In the genomic region with DNA sequence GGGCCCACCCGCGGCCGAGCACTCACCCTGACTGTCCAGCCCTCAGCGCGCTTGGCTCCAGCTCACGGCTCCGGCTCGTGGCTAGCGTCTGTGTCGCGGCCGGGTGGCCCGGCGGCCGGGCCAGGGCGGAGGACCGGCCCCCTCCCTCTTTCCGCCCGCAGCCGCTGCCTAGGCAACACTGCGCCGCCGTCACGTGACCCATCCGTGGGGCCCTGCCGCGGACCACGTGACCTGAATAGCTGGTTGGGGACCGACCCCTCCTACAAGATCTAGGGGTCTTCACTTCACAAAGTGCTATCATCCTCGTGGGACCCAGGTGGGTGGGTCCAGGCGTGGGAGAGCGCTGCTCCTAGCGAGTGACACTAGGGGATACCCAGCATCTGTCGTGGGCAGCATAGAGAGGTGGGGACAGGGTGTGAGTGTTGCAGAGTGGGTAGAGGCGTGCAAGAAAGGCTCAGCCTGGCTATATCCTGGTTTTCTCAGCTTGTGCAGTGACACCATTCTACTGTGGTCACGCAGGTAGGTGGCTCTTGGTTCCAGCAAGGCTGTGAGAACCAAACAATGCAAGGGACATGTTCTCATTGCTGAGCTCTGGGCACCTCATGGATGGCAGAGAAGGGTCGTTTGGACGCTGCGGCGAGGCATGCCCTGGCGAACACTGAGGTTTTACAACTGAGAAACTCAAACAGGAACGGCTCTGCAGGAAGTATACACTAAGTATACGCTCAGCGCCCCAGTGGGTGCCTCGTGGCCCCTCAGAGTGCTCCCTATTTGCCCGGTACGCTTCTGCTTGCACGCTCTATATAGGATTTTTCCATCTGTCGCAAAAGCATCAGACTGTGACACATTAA, we compare ENCODE assay signal across 8 mouse cellular contexts. TPM values are rescaled to one million over a fixed set of nuclear protein-coding genes. Genes with fewer than 3 reads are reported as not detected.
DNase-seq lines count a peak whose midpoint lies in the region; ATAC-seq and TF ChIP-seq lines count a peak whose summit lies in the region.

A gene (minus strand): TSS at position 202 of the 851 bp plus-strand sequence.

- H3K4me2 ChIP-seq in limb, embryonic 13.5 days (replicated peaks) = peak within 1 kb of the TSS; percentile 92
- peak within 1 kb of the TSS; percentile 67 for H3K4me2 ChIP-seq in midbrain, embryonic 15.5 days

- no peak for TF ChIP-seq POLR2A in bone marrow macrophage, adult 2 months (IDR thresholded peaks at IDR 0.05; ENCODE audit: borderline replicate concordance, low read depth, low read length)
- TF ChIP-seq POLR2A in embryonic fibroblast, embryonic 13.5 days (IDR thresholded peaks at IDR 0.05; ENCODE audit: low read depth, low read length) = peak; percentile 56
- TF ChIP-seq POLR2A in spleen, adult 2 months (IDR thresholded peaks at IDR 0.05; ENCODE audit: low read depth, low read length) = peak; percentile 10; the same call in 1 of the 2 replicates

- DNase-seq in A20 (ENCODE audit: low read depth, low spot score) = peak; percentile 93
- peak; percentile 80 to 84 for DNase-seq in heart, adult 9 months (ENCODE audit: low spot score in 2 of 2)
- peak; percentile 68 for DNase-seq in kidney, adult 9 months
- peak; percentile 47 to 92 for DNase-seq in spleen, adult 2 months (ENCODE audit: low read depth in 1 of 2, low spot score in 2 of 2)

- peaks cover 6% of the 10 kb centered on the region; the same call in 1 of the 2 replicates for H3K9me3 ChIP-seq in limb, embryonic 13.5 days
- no peaks in the 10 kb centered on the region for H3K9me3 ChIP-seq in midbrain, embryonic 15.5 days

- peaks cover 35% of the 10 kb centered on the region for H3K4me1 ChIP-seq in bone marrow macrophage, adult 2 months (ENCODE audit: control insufficient read depth, insufficient read depth, low read length)
- H3K4me1 ChIP-seq in embryonic fibroblast, embryonic 13.5 days (ENCODE audit: control insufficient read depth, insufficient read depth, low read length) = peaks cover 6% of the 10 kb centered on the region
- H3K4me1 ChIP-seq in limb, embryonic 13.5 days = peaks cover 14% of the 10 kb centered on the region
- peaks cover 28% of the 10 kb centered on the region for H3K4me1 ChIP-seq in midbrain, embryonic 15.5 days
- peaks cover 24% of the 10 kb centered on the region; the same call in 1 of the 2 replicates for H3K4me1 ChIP-seq in spleen, adult 2 months (ENCODE audit: control insufficient read depth, insufficient read depth, insufficient read length)

- no peak for TF ChIP-seq CTCF in bone marrow macrophage, adult 2 months (IDR thresholded peaks at IDR 0.05; ENCODE audit: low read depth, low read length)
- TF ChIP-seq CTCF in embryonic fibroblast, embryonic 13.5 days (IDR thresholded peaks at IDR 0.05; ENCODE audit: borderline replicate concordance, insufficient read depth, low read length) = no peak
- TF ChIP-seq CTCF in spleen, adult 2 months (IDR thresholded peaks at IDR 0.05; ENCODE audit: extremely low read depth, insufficient read depth, insufficient read length, insufficient replicate concordance) = no peak

- H3K9ac ChIP-seq in limb, embryonic 13.5 days = peak within 1 kb of the TSS; percentile 77
- H3K9ac ChIP-seq in midbrain, embryonic 15.5 days = peak within 1 kb of the TSS; percentile 82

- 0 out of 2 replicates have a peak, but pooled peaks cover 12% of the 10 kb centered on the region for H3K36me3 ChIP-seq in limb, embryonic 13.5 days
- H3K36me3 ChIP-seq in midbrain, embryonic 15.5 days (replicated peaks) = 0 out of 2 replicates have a peak, but pooled peaks cover 6% of the 10 kb centered on the region
- H3K36me3 ChIP-seq in spleen, adult 2 months (ENCODE audit: control insufficient read depth, insufficient read depth, low read length) = peaks cover 12% of the 10 kb centered on the region

- H3K27ac ChIP-seq in bone marrow macrophage, adult 2 months (ENCODE audit: insufficient read depth, low read depth, low read length) = peak within 1 kb of the TSS; percentile 96
- peak within 1 kb of the TSS; percentile 84 for H3K27ac ChIP-seq in embryonic fibroblast, embryonic 13.5 days (ENCODE audit: insufficient read depth, low read length)
- no peak within 1 kb of the TSS; the same call in 1 of the 2 replicates for H3K27ac ChIP-seq in limb, embryonic 13.5 days
- peak within 1 kb of the TSS; percentile 85 for H3K27ac ChIP-seq in midbrain, embryonic 15.5 days
- H3K27ac ChIP-seq in spleen, adult 2 months (ENCODE audit: insufficient read depth, low read length) = peak within 1 kb of the TSS; percentile 95

- H3K27me3 ChIP-seq in limb, embryonic 13.5 days = 0 out of 2 replicates have a peak, but pooled peaks cover 6% of the 10 kb centered on the region
- no peaks in the 10 kb centered on the region for H3K27me3 ChIP-seq in midbrain, embryonic 15.5 days (replicated peaks)
- H3K27me3 ChIP-seq in spleen, adult 2 months (ENCODE audit: control insufficient read depth, insufficient read depth, low read length) = no peaks in the 10 kb centered on the region

- H3K4me3 ChIP-seq in bone marrow macrophage, adult 2 months (ENCODE audit: insufficient read depth, low read length) = peak within 1 kb of the TSS; percentile 71
- peak within 1 kb of the TSS; percentile 70 for H3K4me3 ChIP-seq in embryonic fibroblast, embryonic 13.5 days (ENCODE audit: insufficient read depth, low read length)
- peak within 1 kb of the TSS; percentile 59 for H3K4me3 ChIP-seq in limb, embryonic 13.5 days
- H3K4me3 ChIP-seq in midbrain, embryonic 15.5 days = peak within 1 kb of the TSS; percentile 64
- H3K4me3 ChIP-seq in spleen, adult 2 months (ENCODE audit: extremely low read depth, insufficient read depth, insufficient read length) = peak within 1 kb of the TSS; percentile 74

- 4% methylated on average over 49 of the region's 49 CpGs for WGBS in limb, embryonic 13.5 days
- 5% methylated on average over 49 of the region's 49 CpGs for WGBS in midbrain, embryonic 15.5 days
- WGBS in spleen, adult 2 months = 1% methylated on average over 49 of the region's 49 CpGs

- peak; percentile 90 for ATAC-seq in limb, embryonic 13.5 days (ENCODE audit: low FRiP score, low read depth)
- peak; percentile 91 for ATAC-seq in midbrain, embryonic 15.5 days (replicated peaks)

RNA-seq across cellular contexts. Expression of the gene that starts here (rescaled TPM):
- 18.1 and 20.2 TPM in 2 replicates for polyA plus RNA-seq in bone marrow macrophage, adult 2 months (2012; ENCODE audit: insufficient read depth, insufficient read length, missing spikeins)
- 11.3 and 14.6 TPM in 2 replicates for polyA plus RNA-seq in embryonic fibroblast, embryonic 13.5 days (2011; ENCODE audit: insufficient read length, low read depth, missing spikeins)
- polyA plus RNA-seq in limb, embryonic 13.5 days (2015; fragmentation: Nextera tagmentation; extraction: Ambion mirVana) = 11.1 and 11.9 TPM in 2 replicates
- 52.0 and 53.2 TPM in 2 replicates for polyA plus RNA-seq in midbrain, embryonic 15.5 days (2015; fragmentation: Nextera tagmentation; extraction: Ambion mirVana)
- 113 and 167 TPM in 2 replicates for polyA plus RNA-seq in spleen, adult 2 months (2012; rRNA removed)
